Mouse (Mus musculus) neural tube, embryonic 15.5 days (tissue): ENCODE measurements at regions not wholly inside any gene's neighbourhood (a gene's known extent, or its start where the extent isn't known, plus 50 kb on each side); places are given as distances from the start of the nearest gene placed in this dataset.
"Not testable (repeated sequence)": the region's sequence is repeated elsewhere in the genome, so short reads cannot be mapped to it uniquely, and the experiment has no call there.

ENCODE experiments used
- ATAC-seq: fragments of 200-750 bp; cut with Nextera tagmentation; 2 replicates; pipeline ENCODE4 v1.8.0; 2017; ENCODE audit warnings: mild to moderate bottlenecking, moderate TSS enrichment, moderate library complexity; ENCODE audit not compliant: low FRiP score
- H3K27ac ChIP-seq: fragments of 300-500 bp; sonication (generic); replicated peaks from 2 replicates; pipeline ENCODE4 v1.5.1; 2015; ENCODE audit warnings: mild to moderate bottlenecking, inconsistent platforms
- H3K27me3 ChIP-seq: fragments of 300-500 bp; sonication (generic); replicated peaks from 2 replicates; pipeline ENCODE4 v1.6.1; 2015; ENCODE audit warnings: inconsistent platforms
- H3K36me3 ChIP-seq: fragments of 300-500 bp; sonication (generic); 2 replicates; pipeline ENCODE4 v1.6.1; 2015; ENCODE audit warnings: inconsistent platforms
- H3K4me1 ChIP-seq: fragments of 300-500 bp; sonication (generic); 2 replicates; pipeline ENCODE4 v1.6.1; 2015; ENCODE audit warnings: inconsistent platforms
- H3K4me2 ChIP-seq: fragments of 300-500 bp; sonication (generic); 2 replicates; pipeline ENCODE4 v1.6.1; 2015; ENCODE audit warnings: inconsistent platforms, mild to moderate bottlenecking, moderate library complexity
- H3K4me3 ChIP-seq: fragments of 300-500 bp; sonication (generic); replicated peaks from 2 replicates; pipeline ENCODE4 v1.5.1; 2015; ENCODE audit warnings: mild to moderate bottlenecking, inconsistent platforms
- H3K9ac ChIP-seq: fragments of 300-500 bp; sonication (generic); replicated peaks from 2 replicates; pipeline ENCODE4 v1.6.1; 2015; ENCODE audit warnings: mild to moderate bottlenecking, inconsistent platforms
- H3K9me3 ChIP-seq: fragments of 300-500 bp; sonication (generic); replicated peaks from 2 replicates; pipeline ENCODE4 v1.6.1; 2016; ENCODE audit warnings: inconsistent platforms
- WGBS: fragments of 180-500 bp; shearing (Covaris S2); methylation state at CpG from one replicate; pipeline ENCODE4 v1.1.7; 2015; ENCODE audit warnings: mixed read lengths; 5-methylcytosine and 5-hydroxymethylcytosine counted together

DNA sequence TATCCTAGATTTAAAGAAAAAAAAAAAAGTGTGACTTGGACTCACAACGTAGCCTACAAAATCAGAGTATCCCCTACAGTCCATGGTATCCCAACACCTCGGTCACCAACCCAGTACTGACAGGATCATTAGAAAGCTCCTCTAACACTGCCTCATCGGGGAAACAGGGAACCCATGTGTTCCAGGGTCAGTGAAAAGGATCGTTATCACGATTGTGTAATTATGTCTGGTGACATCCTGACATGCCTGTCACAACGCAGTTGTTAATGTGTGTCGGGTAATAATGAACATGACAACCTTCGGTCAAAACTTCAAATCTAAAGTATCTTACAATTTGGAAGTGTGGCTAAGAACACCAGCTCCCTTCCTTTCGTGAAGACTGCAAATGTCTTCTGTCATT is 83.8 kb upstream of the Enpep start:
- Histone ChIP-seq H3K27ac (no peak overlapping the region), H3K27me3 (no peaks in the 10 kb centered on the region), H3K9ac (no peak overlapping the region), H3K4me2 (no peak overlapping the region), H3K4me3 (no peak overlapping the region), H3K4me1 (no peaks in the 10 kb centered on the region), H3K36me3 (no peaks in the 10 kb centered on the region), H3K9me3 (no peaks in the 10 kb centered on the region)
- no peak for ATAC-seq
- whole genome bisulfite sequencing = 93% methylated on average over 9 of the region's 9 CpGs

DNA sequence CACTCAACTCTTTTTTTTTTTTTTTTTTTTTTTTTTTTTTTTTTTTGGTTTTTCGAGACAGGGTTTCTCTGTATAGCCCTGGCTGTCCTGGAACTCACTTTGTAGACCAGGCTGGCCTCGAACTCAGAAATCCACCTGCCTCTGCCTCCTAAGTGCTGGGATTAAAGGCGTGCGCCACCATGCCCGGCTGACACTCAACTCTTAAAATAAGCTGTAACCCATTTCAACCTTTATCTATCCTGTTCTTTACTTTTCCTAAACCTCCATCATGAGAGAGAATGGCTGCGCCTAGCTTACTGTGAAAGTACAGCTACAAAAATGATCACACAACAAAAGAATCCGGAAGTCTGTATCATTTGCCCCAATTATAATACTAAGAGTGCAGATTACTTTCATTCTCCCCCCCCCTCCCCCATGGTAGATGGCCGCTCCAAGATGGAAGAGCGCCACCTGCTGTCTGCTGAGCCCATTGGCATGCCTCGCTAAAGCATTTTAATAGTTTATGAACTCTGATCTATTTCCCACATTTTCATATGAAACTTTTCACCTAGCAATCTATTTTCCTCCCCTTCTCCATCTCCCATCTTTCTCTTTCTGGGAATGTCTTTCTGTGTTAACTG is 89.2 kb upstream of the Enpep start:
- not testable (repeated sequence) for ATAC-seq, H3K27ac ChIP-seq, H3K4me1 ChIP-seq, H3K4me2 ChIP-seq, H3K9me3 ChIP-seq, H3K9ac ChIP-seq, H3K36me3 ChIP-seq, H3K27me3 ChIP-seq, H3K4me3 ChIP-seq
- 58% methylated on average over 8 of the region's 10 CpGs for WGBS

- Histone ChIP-seq H3K4me1 (0 out of 2 replicates have a peak, but pooled peaks cover 5% of the 10 kb centered on the region), H3K36me3 (no peaks in the 10 kb centered on the region), H3K4me3 (no peak overlapping the region), H3K27ac (no peak overlapping the region), H3K4me2 (no peak overlapping the region), H3K9ac (no peak overlapping the region), H3K9me3 (no peaks in the 10 kb centered on the region), H3K27me3 (no peaks in the 10 kb centered on the region)
- ATAC-seq = no peak
- WGBS = 53% methylated on average over 2 of the region's 2 CpGs
Measured at GRCm38 (mm10) chr3:129428750-129429149, 96.2 kb upstream of the Enpep start.

GRCm38 (mm10) chr3:129429161-129430111 is 96.9 kb upstream of the Enpep start:
- H3K4me1 ChIP-seq = 0 out of 2 replicates have a peak, but pooled peaks cover 5% of the 10 kb centered on the region
- no peaks in the 10 kb centered on the region for H3K27me3 ChIP-seq
- H3K36me3 ChIP-seq = no peaks in the 10 kb centered on the region
- no peak overlapping the region for H3K4me2 ChIP-seq
- H3K9ac ChIP-seq = no peak overlapping the region
- no peak overlapping the region for H3K27ac ChIP-seq
- 68% methylated on average over 8 of the region's 8 CpGs for WGBS
- H3K9me3 ChIP-seq = no peaks in the 10 kb centered on the region
- ATAC-seq = no peak
- no peak overlapping the region for H3K4me3 ChIP-seq

DNA sequence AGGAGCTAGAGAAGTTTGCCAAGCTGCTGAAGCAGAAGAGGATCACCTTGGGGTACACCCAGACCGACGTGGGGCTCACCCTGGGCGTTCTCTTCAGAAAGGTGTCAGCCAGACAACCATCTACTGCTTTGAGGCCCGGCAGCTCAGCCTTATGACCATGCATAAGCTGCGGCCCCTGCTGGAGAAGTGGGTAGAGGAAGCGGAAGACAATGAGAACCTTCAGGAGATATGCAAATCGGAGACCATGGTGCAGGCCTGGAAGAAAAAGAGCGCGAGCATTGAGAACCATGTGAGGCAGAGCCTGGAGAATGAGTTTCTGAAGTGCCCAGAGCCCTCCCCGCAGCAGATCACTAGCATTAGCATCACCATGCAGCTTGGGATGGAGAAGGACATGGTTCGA is 98.1 kb upstream of the Elovl6 start:
- no peaks in the 10 kb centered on the region for H3K27me3 ChIP-seq
- no peak overlapping the region for H3K4me2 ChIP-seq
- H3K4me1 ChIP-seq = 0 out of 2 replicates have a peak, but pooled peaks cover 3% of the 10 kb centered on the region
- H3K27ac ChIP-seq = no peak overlapping the region
- ATAC-seq = no peak
- no peak overlapping the region for H3K9ac ChIP-seq
- 78% methylated on average over 11 of the region's 11 CpGs for WGBS
- no peak overlapping the region for H3K4me3 ChIP-seq
- peaks cover 4% of the 10 kb centered on the region; the same call in 1 of the 2 replicates for H3K9me3 ChIP-seq
- no peaks in the 10 kb centered on the region for H3K36me3 ChIP-seq

- 85% methylated on average over 6 of the region's 6 CpGs for WGBS
- no peak overlapping the region for H3K27ac ChIP-seq
- H3K9ac ChIP-seq = no peak overlapping the region
- no peaks in the 10 kb centered on the region for H3K4me1 ChIP-seq
- no peak for ATAC-seq
- no peaks in the 10 kb centered on the region for H3K27me3 ChIP-seq
- H3K4me3 ChIP-seq = no peak overlapping the region
- no peak overlapping the region for H3K4me2 ChIP-seq
- peaks cover 4% of the 10 kb centered on the region; the same call in 1 of the 2 replicates for H3K9me3 ChIP-seq
- no peaks in the 10 kb centered on the region for H3K36me3 ChIP-seq
Measured at GRCm38 (mm10) chr3:129437687-129438086, 94.5 kb upstream of the Elovl6 start.

DNA sequence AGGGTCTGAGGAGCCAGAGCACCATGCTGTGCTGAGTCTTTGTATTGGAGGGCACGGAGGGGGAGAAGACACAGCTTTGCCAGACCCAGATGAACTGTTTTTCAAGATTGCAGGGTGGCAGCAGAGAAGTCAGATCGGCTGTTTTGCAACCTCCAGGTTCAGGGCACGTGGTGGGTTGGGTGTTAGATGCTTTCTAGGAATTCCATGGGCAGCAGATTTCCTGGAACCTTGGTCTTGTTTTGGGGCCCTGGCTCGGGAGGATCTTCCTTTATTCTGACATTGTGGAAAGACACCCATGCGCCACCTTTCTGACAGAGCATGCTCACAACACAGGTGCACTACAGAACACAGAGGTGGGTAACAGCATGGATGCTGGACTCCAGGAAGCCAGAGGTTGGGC is 89.4 kb upstream of the Elovl6 start:
- H3K9ac ChIP-seq = no peak overlapping the region
- no peaks in the 10 kb centered on the region for H3K4me1 ChIP-seq
- no peaks in the 10 kb centered on the region for H3K9me3 ChIP-seq
- H3K27ac ChIP-seq = no peak overlapping the region
- H3K36me3 ChIP-seq = no peaks in the 10 kb centered on the region
- H3K4me2 ChIP-seq = no peak overlapping the region
- 73% methylated on average over 5 of the region's 5 CpGs for WGBS
- no peak for ATAC-seq
- no peaks in the 10 kb centered on the region for H3K27me3 ChIP-seq
- no peak overlapping the region for H3K4me3 ChIP-seq

DNA sequence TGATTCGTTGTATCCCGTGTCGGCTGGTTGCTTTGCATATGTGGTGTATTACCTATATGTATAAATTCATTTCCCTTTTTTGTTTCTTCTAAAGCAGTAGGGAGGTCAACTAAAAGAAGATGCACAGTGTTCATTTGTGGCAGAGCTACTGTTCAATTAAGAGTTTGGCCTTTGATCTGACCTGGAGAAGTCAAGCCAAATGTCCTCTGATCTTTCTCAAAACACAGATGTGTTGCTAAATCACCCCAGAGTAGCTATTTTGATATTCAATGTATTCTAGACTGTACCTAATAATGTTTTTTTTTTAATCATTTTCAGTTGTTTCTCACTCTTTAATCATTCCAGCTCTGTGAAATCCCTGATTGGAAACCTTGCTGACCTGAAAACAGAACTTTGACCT is 87.9 kb upstream of the Elovl6 start:
- Histone ChIP-seq H3K4me1 (no peaks in the 10 kb centered on the region), H3K4me3 (no peak overlapping the region), H3K27me3 (no peaks in the 10 kb centered on the region), H3K9me3 (no peaks in the 10 kb centered on the region), H3K27ac (no peak overlapping the region), H3K9ac (no peak overlapping the region), H3K4me2 (no peak overlapping the region), H3K36me3 (no peaks in the 10 kb centered on the region)
- ATAC-seq = no peak
- 99% methylated on average over 3 of the region's 3 CpGs for WGBS

DNA sequence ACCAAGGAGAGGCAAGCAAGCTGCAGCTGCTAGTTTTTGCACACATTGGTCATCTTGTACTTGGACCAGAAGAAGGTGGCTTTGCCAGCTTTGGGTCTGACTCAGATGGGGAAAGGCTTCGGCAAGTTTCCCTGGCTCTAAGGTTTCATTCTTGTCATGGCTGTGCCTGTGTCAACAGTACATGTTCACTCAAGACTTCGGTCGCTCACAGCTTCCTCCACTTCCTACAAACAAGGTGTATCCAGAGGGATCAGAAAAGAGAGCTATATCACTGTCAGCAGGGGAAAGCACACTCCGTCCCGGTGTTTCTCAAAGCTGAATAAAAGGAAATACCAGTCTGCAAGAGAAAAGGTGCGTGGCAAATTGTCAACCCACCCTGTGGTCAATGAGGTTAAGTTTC is 86.2 kb upstream of the Elovl6 start:
- H3K36me3 ChIP-seq = no peaks in the 10 kb centered on the region
- H3K4me2 ChIP-seq = no peak overlapping the region
- H3K4me3 ChIP-seq = no peak overlapping the region
- no peaks in the 10 kb centered on the region for H3K27me3 ChIP-seq
- H3K27ac ChIP-seq = no peak overlapping the region
- WGBS = 91% methylated on average over 6 of the region's 6 CpGs
- H3K9ac ChIP-seq = no peak overlapping the region
- ATAC-seq = no peak
- H3K9me3 ChIP-seq = no peaks in the 10 kb centered on the region
- no peaks in the 10 kb centered on the region for H3K4me1 ChIP-seq

DNA sequence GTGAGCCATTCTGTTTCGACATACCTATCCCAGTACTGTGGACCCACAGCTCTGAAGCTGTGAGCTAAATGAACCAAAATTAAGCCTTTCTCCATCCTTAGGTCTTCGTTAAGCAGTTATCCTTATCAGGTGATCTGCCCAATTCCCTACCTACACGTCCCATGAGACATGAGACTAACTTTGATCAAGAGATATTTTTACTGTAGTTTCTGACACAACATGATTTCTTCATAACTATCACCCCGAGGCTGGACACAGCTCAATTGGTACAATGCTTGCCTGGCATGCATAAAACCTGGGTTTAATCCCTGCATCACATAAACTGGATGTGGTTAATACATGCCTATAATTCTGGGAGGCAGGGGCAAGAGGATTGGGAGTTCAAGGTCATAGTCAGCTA is 82.2 kb upstream of the Elovl6 start:
- no peak overlapping the region for H3K9ac ChIP-seq
- ATAC-seq = no peak
- H3K4me2 ChIP-seq = no peak overlapping the region
- H3K4me1 ChIP-seq = no peaks in the 10 kb centered on the region
- H3K36me3 ChIP-seq = no peaks in the 10 kb centered on the region
- 85% methylated on average over 4 of the region's 4 CpGs for WGBS
- no peaks in the 10 kb centered on the region for H3K9me3 ChIP-seq
- H3K4me3 ChIP-seq = no peak overlapping the region
- no peak overlapping the region for H3K27ac ChIP-seq
- H3K27me3 ChIP-seq = no peaks in the 10 kb centered on the region

GRCm38 (mm10) chr3:129450671-129451070 is 81.5 kb upstream of the Elovl6 start:
- Histone ChIP-seq H3K4me2 (no peak overlapping the region), H3K9ac (no peak overlapping the region), H3K27ac (no peak overlapping the region), H3K4me3 (no peak overlapping the region), H3K4me1 (no peaks in the 10 kb centered on the region), H3K36me3 (no peaks in the 10 kb centered on the region), H3K27me3 (no peaks in the 10 kb centered on the region), H3K9me3 (no peaks in the 10 kb centered on the region)
- no peak for ATAC-seq
- WGBS = 92% methylated on average over 5 of the region's 5 CpGs

DNA sequence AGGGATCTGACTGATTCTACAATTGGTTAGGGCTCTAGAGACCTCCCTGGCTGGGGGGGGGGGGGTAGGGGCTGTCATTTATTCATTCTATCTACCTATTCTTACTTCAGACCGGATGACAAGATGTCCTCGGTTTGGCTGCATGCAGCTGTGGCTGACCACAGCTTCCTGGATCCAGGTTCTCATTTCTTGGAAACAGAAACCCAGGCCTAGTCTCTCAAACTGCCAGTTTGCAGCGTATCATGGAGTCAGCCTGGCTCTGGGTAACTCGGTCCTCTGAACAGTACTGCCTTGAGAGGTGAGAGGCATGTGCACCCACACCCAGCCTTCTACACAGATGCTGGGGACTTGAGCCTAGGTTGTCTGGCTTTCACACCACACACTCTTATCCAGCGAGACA is 62.1 kb upstream of the Elovl6 start:
- no peak overlapping the region for H3K4me3 ChIP-seq
- WGBS = 85% methylated on average over 5 of the region's 5 CpGs
- H3K4me1 ChIP-seq = no peaks in the 10 kb centered on the region
- H3K4me2 ChIP-seq = no peak overlapping the region
- no peaks in the 10 kb centered on the region for H3K9me3 ChIP-seq
- H3K27me3 ChIP-seq = no peaks in the 10 kb centered on the region
- no peak for ATAC-seq
- H3K9ac ChIP-seq = no peak overlapping the region
- H3K27ac ChIP-seq = no peak overlapping the region
- H3K36me3 ChIP-seq = no peaks in the 10 kb centered on the region
